Mouse (Mus musculus) stomach, postnatal 0 days (tissue): ENCODE measurements around the gene Ccdc163. TPM values are rescaled to one million over a fixed set of nuclear protein-coding genes. Genes with fewer than 3 reads are reported as not detected.
A peak's percentile ranks its signal among the peaks of the same experiment; 100 is the strongest.
"Not testable (repeated sequence)": the region's sequence is repeated elsewhere in the genome, so short reads cannot be mapped to it uniquely, and the experiment has no call there.

Source experiments
- ATAC-seq: fragments of 200-750 bp; cut with Nextera tagmentation; 2 replicates; pipeline ENCODE4 v1.8.0; 2017; ENCODE audit not compliant: low FRiP score, low TSS enrichment
- DNase-seq: peaks from one replicate; pipeline ENCODE4 v3.0.0-alpha.2; 2016; ENCODE audit warnings: low spot score
- H3K27ac ChIP-seq: fragments of 300-500 bp; sonication (generic); replicated peaks from 2 replicates; pipeline ENCODE4 v1.5.1; 2014; ENCODE audit warnings: mild to moderate bottlenecking, control low read depth
- H3K27me3 ChIP-seq: fragments of 300-500 bp; sonication (generic); 2 replicates; pipeline ENCODE4 v1.6.1; 2014; ENCODE audit warnings: low read length; ENCODE audit not compliant: control insufficient read depth, insufficient read depth
- H3K36me3 ChIP-seq: fragments of 300-500 bp; sonication (generic); 2 replicates; pipeline ENCODE4 v1.6.1; 2014; ENCODE audit warnings: low read length, mixed read lengths; ENCODE audit not compliant: control insufficient read depth, insufficient read depth
- H3K4me1 ChIP-seq: fragments of 300-500 bp; sonication (generic); replicated peaks from 2 replicates; pipeline ENCODE4 v1.6.1; 2014; ENCODE audit warnings: antibody characterized with exemption; ENCODE audit not compliant: control insufficient read depth, insufficient read depth
- H3K4me2 ChIP-seq: fragments of 300-500 bp; sonication (generic); replicated peaks from 2 replicates; pipeline ENCODE4 v1.6.1; 2014; ENCODE audit warnings: low read depth, mild to moderate bottlenecking, control low read depth, moderate library complexity
- H3K4me3 ChIP-seq: fragments of 300-500 bp; sonication (generic); 2 replicates; pipeline ENCODE4 v1.5.1; 2014; ENCODE audit warnings: low read depth, low read length, control low read depth
- H3K9ac ChIP-seq: fragments of 300-500 bp; sonication (generic); 2 replicates; pipeline ENCODE4 v1.6.1; 2014; ENCODE audit warnings: mild to moderate bottlenecking, low read length, control low read depth, mixed read lengths
- H3K9me3 ChIP-seq: fragments of 300-500 bp; sonication (generic); 2 replicates; pipeline ENCODE4 v1.6.1; 2016; ENCODE audit warnings: low read length; ENCODE audit not compliant: control insufficient read depth
- CTCF ChIP-seq: IDR thresholded peaks from 2 replicates; pipeline ENCODE4 v1.5.1; 2016; ENCODE audit warnings: antibody characterized with exemption, low read depth, mild to moderate bottlenecking, moderate library complexity
- EP300 ChIP-seq: optimal IDR thresholded peaks from 2 replicates; pipeline ENCODE3; 2016; ENCODE audit warnings: antibody characterized with exemption
- WGBS: fragments of 180-500 bp; shearing (Covaris S2); extraction: QIAGEN DNeasy Blood & Tissue Kit; methylation state at CpG from one replicate; pipeline ENCODE4 v1.1.7; 2014; 5-methylcytosine and 5-hydroxymethylcytosine counted together
- polyA plus RNA-seq: library from polyadenylated mRNA; unstranded; fragments of >200 nt; fragmentation: Nextera tagmentation; extraction: Ambion mirVana; gene quantifications from 2 replicates; pipeline ENCODE4 v1.2.1, GENCODE M21; 2015

Ccdc163 gene
- 9.8 and 11.0 TPM in 2 replicates for polyA plus RNA-seq

GRCm38 (mm10) chr4:116708201-116708764 is at the start of gene Ccdc163, which contains the start of gene Mmachc:
TSS of gene Ccdc163 (plus strand) at chr4:116708509.
TSS of gene Mmachc (minus strand) at chr4:116708406.
- Histone ChIP-seq H3K36me3 (no peaks in the 10 kb centered on the region), H3K4me1 (no peaks in the 10 kb centered on the region; the same call in 1 of the 2 replicates), H3K4me2 (peak within 1 kb of the TSS; percentile 63), H3K27me3 (no peaks in the 10 kb centered on the region), H3K9me3 (no peaks in the 10 kb centered on the region), H3K9ac (peak within 1 kb of the TSS; percentile 47), H3K4me3 (peak within 1 kb of the TSS; percentile 42), H3K27ac (no peak within 1 kb of the TSS)
- peak; percentile 91 for DNase-seq
- WGBS, result under 1% methylated on average over 29 of the region's 29 CpGs
- TF ChIP-seq CTCF (peak; percentile 50), EP300 (no peak)
- ATAC-seq, result peak; percentile 99

- Histone ChIP-seq H3K4me1 (no peaks in the 10 kb centered on the region), H3K27ac (no peak overlapping the region), H3K36me3 (no peaks in the 10 kb centered on the region), H3K4me3 (no peak overlapping the region), H3K9ac (no peak overlapping the region), H3K4me2 (no peak overlapping the region), H3K27me3 (no peaks in the 10 kb centered on the region), H3K9me3 (no peaks in the 10 kb centered on the region)
- 17% methylated on average over 2 of the region's 2 CpGs for WGBS
- TF ChIP-seq EP300 (no peak), CTCF (no peak)
- ATAC-seq (peak; percentile 54), DNase-seq (peak; percentile 66)
Observed at GRCm38 (mm10) chr4:116659474-116659873, 48.8 kb upstream of the Ccdc163 start.

GRCm38 (mm10) chr4:116659916-116660315 is 48.4 kb upstream of the Ccdc163 start:
- not testable (repeated sequence) for H3K4me2 ChIP-seq, ATAC-seq, H3K9ac ChIP-seq, H3K27ac ChIP-seq, H3K27me3 ChIP-seq, H3K4me3 ChIP-seq, H3K4me1 ChIP-seq, H3K36me3 ChIP-seq, DNase-seq, H3K9me3 ChIP-seq
- whole genome bisulfite sequencing, result 54% methylated on average over 6 of the region's 6 CpGs

- Histone ChIP-seq H3K27me3 (no peaks in the 10 kb centered on the region), H3K4me3 (no peak overlapping the region), H3K9ac (no peak overlapping the region), H3K4me1 (no peaks in the 10 kb centered on the region), H3K36me3 (no peaks in the 10 kb centered on the region), H3K9me3 (no peaks in the 10 kb centered on the region), H3K4me2 (no peak overlapping the region), H3K27ac (no peak overlapping the region; the same call in 1 of the 2 replicates)
- ATAC-seq (0 out of 2 replicates have a peak, but pooled peaks have one; percentile 16), DNase-seq (no peak)
- no peak for TF ChIP-seq EP300
- TF ChIP-seq CTCF, result no peak
- WGBS, result 64% methylated on average over 6 of the region's 6 CpGs
Observed at GRCm38 (mm10) chr4:116660829-116661228, 47.5 kb upstream of the Ccdc163 start.

GRCm38 (mm10) chr4:116661998-116662397 is 46.3 kb upstream of the Ccdc163 start:
- Histone ChIP-seq H3K4me3 (no peak overlapping the region), H3K36me3 (no peaks in the 10 kb centered on the region), H3K27ac (no peak overlapping the region), H3K4me2 (no peak overlapping the region), H3K9me3 (no peaks in the 10 kb centered on the region), H3K4me1 (no peaks in the 10 kb centered on the region), H3K9ac (no peak overlapping the region), H3K27me3 (no peaks in the 10 kb centered on the region)
- WGBS, result 90% methylated on average over 1 of the region's 1 CpGs
- no peak for ATAC-seq
- no peak for DNase-seq
- no peak for TF ChIP-seq CTCF
- TF ChIP-seq EP300, result no peak

- H3K36me3 ChIP-seq, result no peaks in the 10 kb centered on the region
- no peak for TF ChIP-seq CTCF
- no peak for TF ChIP-seq EP300
- DNase-seq (no peak), ATAC-seq (no peak)
- H3K4me1 ChIP-seq, result no peaks in the 10 kb centered on the region
- H3K4me2 ChIP-seq, result no peak overlapping the region
- no peak overlapping the region for H3K9ac ChIP-seq
- 63% methylated on average over 4 of the region's 4 CpGs for WGBS
- H3K4me3 ChIP-seq, result no peak overlapping the region
- H3K27me3 ChIP-seq, result no peaks in the 10 kb centered on the region
- no peaks in the 10 kb centered on the region for H3K9me3 ChIP-seq
- H3K27ac ChIP-seq, result no peak overlapping the region
Observed at GRCm38 (mm10) chr4:116666625-116667024, 41.7 kb upstream of the Ccdc163 start.
